Mouse (Mus musculus): ENCODE data around the gene Cep19. TPM values are rescaled to one million over a fixed set of nuclear protein-coding genes. Genes with fewer than 3 reads are reported as not detected.

Cep19 gene
- total and polyA plus RNA-seq, 3 experiments: 7.1 to 8.7 TPM; not detected in 1

DNA sequence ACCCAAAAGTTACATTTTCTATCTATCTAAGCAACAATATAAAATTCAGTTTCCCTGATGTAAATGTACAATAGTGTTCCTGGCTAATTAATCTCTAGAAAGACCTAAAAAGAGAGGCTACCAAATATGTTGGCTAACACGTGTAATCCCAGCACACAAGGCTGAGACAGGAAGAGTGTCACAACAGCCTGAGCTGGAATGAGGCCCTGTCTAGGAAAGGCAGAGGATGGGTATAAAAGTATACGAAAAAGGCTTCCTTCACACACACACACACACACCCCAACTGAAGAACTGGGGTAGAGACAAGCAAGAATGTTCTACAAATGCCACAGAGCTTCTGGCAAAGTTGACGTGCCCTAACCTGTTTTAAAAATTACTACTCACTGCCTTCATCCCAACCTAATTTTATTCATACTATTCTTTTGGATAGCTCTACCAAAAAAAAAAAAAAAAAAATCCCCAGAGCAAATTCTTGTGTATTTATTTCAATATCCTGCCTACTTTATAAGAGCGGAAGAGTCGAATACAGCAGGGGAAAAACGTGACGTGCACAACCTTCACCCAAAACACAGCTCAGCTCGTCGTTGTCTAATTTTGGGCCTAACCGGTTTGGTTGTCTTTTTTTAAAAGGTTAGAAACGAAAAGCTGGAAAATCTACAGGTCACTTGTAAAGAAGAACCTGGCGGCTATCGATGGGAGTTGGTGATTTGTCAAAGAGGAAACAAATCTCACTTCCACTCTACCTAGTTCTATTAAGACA lies 21.8 kb upstream of the Cep19 start:
- DNase-seq (ENCODE audit: low read depth, low spot score): peak; percentile 39
- Histone ChIP-seq H3K4me3 (ENCODE audit: control insufficient read depth in 1 of 2, insufficient read depth in 1 of 2, low read depth in 2 of 2, low read length in 2 of 2) (peak overlapping the region; percentile 89 to 99), H3K79me2 (ENCODE audit: control insufficient read depth, insufficient read depth, low read length, poor library complexity) (peaks cover 52% of the 10 kb centered on the region), H3K4me1 (ENCODE audit: control insufficient read depth in 1 of 2, insufficient read depth in 2 of 2, low read length in 2 of 2) (peaks cover 10 to 11% of the 10 kb centered on the region in 2 experiments), H3K27me3 (ENCODE audit: control insufficient read depth in 1 of 2, insufficient read depth in 2 of 2, low read length in 2 of 2) (no peaks in the 10 kb centered on the region), H3K27ac (ENCODE audit: control insufficient read depth, low read depth, low read length) (peak overlapping the region; percentile 80), H3K9me3 (replicated peaks; ENCODE audit: insufficient read depth, low read length) (no peaks in the 10 kb centered on the region), H3K9ac (ENCODE audit: control insufficient read depth, low read depth, low read length, poor library complexity, severe bottlenecking) (peak overlapping the region; percentile 97), H3K36me3 (ENCODE audit: control insufficient read depth in 1 of 2, insufficient read depth in 2 of 2, low read length in 2 of 2) (peaks cover 0 to 23% of the 10 kb centered on the region in 2 experiments; a peak in 3 of 4 replicates)
- no peak for TF ChIP-seq CTCF (IDR thresholded peaks at IDR 0.05 in 2 of 3, conservative IDR thresholded peaks at IDR 0.05 in 1 of 3; ENCODE audit: control insufficient read depth in 1 of 3, insufficient read depth in 1 of 3, low read depth in 2 of 3, low read length in 3 of 3, poor library complexity in 1 of 3, severe bottlenecking in 1 of 3)
- peak; percentile 45; the same call in 1 of the 2 replicates for TF ChIP-seq BHLHE40 (IDR thresholded peaks at IDR 0.05; ENCODE audit: borderline replicate concordance, low read depth, low read length)

DNA sequence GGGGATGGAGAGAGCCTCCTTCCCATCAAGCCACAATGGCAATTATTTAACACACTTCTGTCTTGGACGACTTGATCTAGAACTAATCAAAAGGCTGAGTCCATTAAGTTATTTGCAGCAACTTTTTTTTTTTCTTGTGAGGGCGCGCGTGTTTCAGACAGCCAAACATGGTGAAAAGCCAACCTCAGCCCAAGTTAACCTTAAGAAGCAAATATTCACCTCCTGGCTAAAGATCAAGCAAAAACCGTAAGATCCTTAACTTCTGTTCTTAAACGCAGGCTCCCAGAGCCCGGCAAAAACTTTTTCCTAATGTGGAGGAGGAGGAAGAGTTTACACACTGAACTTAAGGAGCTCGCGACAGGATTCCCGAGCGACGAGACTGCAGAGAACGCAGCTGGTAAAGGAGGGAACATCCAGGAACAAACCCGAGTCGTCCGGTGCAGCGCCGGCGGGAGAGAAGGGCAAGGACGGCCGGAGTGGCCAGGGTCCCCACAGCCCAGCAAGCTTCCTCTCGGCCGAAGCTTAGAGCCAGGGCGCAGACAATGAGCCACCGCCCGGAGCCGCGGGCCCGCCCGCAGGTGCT lies 21.1 kb upstream of the Cep19 start:
- Histone ChIP-seq H3K9ac (ENCODE audit: control insufficient read depth, low read depth, low read length, poor library complexity, severe bottlenecking) (peak overlapping the region; percentile 97), H3K27me3 (ENCODE audit: control insufficient read depth in 1 of 2, insufficient read depth in 2 of 2, low read length in 2 of 2) (no peaks in the 10 kb centered on the region), H3K4me3 (ENCODE audit: control insufficient read depth in 1 of 2, insufficient read depth in 1 of 2, low read depth in 2 of 2, low read length in 2 of 2) (peak overlapping the region; percentile 89 to 99), H3K36me3 (ENCODE audit: control insufficient read depth in 1 of 2, insufficient read depth in 2 of 2, low read length in 2 of 2) (peaks cover 0 to 23% of the 10 kb centered on the region in 2 experiments; a peak in 2 of 4 replicates), H3K27ac (ENCODE audit: control insufficient read depth, low read depth, low read length) (peak overlapping the region; percentile 80), H3K4me1 (ENCODE audit: control insufficient read depth in 1 of 2, insufficient read depth in 2 of 2, low read length in 2 of 2) (peaks cover 10 to 11% of the 10 kb centered on the region in 2 experiments), H3K9me3 (replicated peaks; ENCODE audit: insufficient read depth, low read length) (no peaks in the 10 kb centered on the region), H3K79me2 (ENCODE audit: control insufficient read depth, insufficient read depth, low read length, poor library complexity) (peaks cover 46% of the 10 kb centered on the region)
- peak; percentile 76 for DNase-seq (ENCODE audit: low read depth, low spot score)
- TF ChIP-seq TCF12 (IDR thresholded peaks at IDR 0.05; ENCODE audit: low read depth, low read length) (0 out of 2 replicates have a peak, but pooled peaks have one; percentile 6), ETS1 (IDR thresholded peaks at IDR 0.05; ENCODE audit: low read depth, low read length) (no peak), SIN3A (IDR thresholded peaks at IDR 0.05; ENCODE audit: low read length) (peak; percentile 50), MXI1 (IDR thresholded peaks at IDR 0.05; ENCODE audit: low read depth, low read length) (peak; percentile 65), ZKSCAN1 (IDR thresholded peaks at IDR 0.05; ENCODE audit: low read depth, low read length) (no peak), MEF2A (IDR thresholded peaks at IDR 0.05; ENCODE audit: extremely low read depth, insufficient replicate concordance, low read depth, low read length, poor library complexity, severe bottlenecking) (no peak)

DNA sequence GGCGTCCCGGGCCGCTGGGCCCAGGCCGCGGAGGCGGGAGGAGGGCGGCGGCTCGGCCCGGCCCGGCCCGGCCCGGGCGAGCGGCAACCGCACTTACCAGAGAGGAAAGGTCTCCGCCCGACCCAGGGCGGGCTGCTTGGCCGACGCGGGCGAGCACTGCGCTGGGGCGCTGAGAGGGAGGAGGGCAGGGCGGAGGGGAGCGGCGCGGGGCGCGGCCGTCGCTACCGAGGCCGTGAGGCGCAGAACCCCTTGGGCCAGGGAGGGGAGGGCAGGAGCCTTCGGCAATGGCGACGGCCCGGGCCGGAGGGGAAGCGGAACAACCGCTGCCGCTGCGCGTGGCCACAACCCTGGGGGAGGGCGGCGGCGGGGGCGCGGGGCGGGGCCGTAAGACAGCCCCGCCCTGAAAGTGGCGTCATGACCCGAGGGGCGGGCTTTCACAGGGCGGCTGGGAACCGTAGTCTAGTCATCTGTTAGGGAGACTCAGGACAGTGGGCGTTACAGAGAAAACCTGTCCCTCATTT lies 20.5 kb upstream of the Cep19 start, which contains the start of gene Pak2:
TSS of gene Pak2 (minus strand) at position 352 of the 521 bp plus-strand sequence.
- Histone ChIP-seq H3K27me3 (ENCODE audit: control insufficient read depth in 1 of 2, insufficient read depth in 2 of 2, low read length in 2 of 2) (no peaks in the 10 kb centered on the region), H3K4me3 (ENCODE audit: control insufficient read depth in 1 of 2, insufficient read depth in 1 of 2, low read depth in 2 of 2, low read length in 2 of 2) (peak within 1 kb of the TSS; percentile 89 to 99), H3K9ac (ENCODE audit: control insufficient read depth, low read depth, low read length, poor library complexity, severe bottlenecking) (peak within 1 kb of the TSS; percentile 97), H3K4me1 (ENCODE audit: control insufficient read depth in 1 of 2, insufficient read depth in 2 of 2, low read length in 2 of 2) (peaks cover 9 to 11% of the 10 kb centered on the region in 2 experiments), H3K9me3 (replicated peaks; ENCODE audit: insufficient read depth, low read length) (no peaks in the 10 kb centered on the region), H3K79me2 (ENCODE audit: control insufficient read depth, insufficient read depth, low read length, poor library complexity) (peaks cover 41% of the 10 kb centered on the region), H3K27ac (ENCODE audit: control insufficient read depth, low read depth, low read length) (peak within 1 kb of the TSS; percentile 80), H3K36me3 (ENCODE audit: control insufficient read depth in 1 of 2, insufficient read depth in 2 of 2, low read length in 2 of 2) (peaks cover 0 to 21% of the 10 kb centered on the region in 2 experiments; a peak in 2 of 4 replicates)
- DNase-seq (ENCODE audit: low read depth, low spot score): peak; percentile 88
- TF ChIP-seq SMC3 (IDR thresholded peaks at IDR 0.05; ENCODE audit: low read depth, low read length) (no peak), MYB (IDR thresholded peaks at IDR 0.05; ENCODE audit: low read depth, low read length) (no peak), NELFE (IDR thresholded peaks at IDR 0.05; ENCODE audit: low read depth, low read length) (peak; percentile 88), TBP (IDR thresholded peaks at IDR 0.05; ENCODE audit: low read depth, low read length) (peak; percentile 49; the same call in 1 of the 2 replicates), MAFK (IDR thresholded peaks at IDR 0.05; ENCODE audit: borderline replicate concordance, low read depth, low read length) (no peak), ZNF384 (IDR thresholded peaks at IDR 0.05; ENCODE audit: low read depth, low read length) (no peak), RAD21 (IDR thresholded peaks at IDR 0.05; ENCODE audit: low read depth, low read length) (no peak), NRF1 (IDR thresholded peaks at IDR 0.05; ENCODE audit: insufficient read depth, low read depth, low read length, poor library complexity, severe bottlenecking) (peak; percentile 43; the same call in 1 of the 2 replicates), ZMIZ1 (IDR thresholded peaks at IDR 0.05; ENCODE audit: low read depth, low read length) (peak; percentile 83), MEF2A (IDR thresholded peaks at IDR 0.05; ENCODE audit: extremely low read depth, insufficient replicate concordance, low read depth, low read length, poor library complexity, severe bottlenecking) (no peak), USF1 (IDR thresholded peaks at IDR 0.05; ENCODE audit: low read depth, low read length) (no peak), GABPA (IDR thresholded peaks at IDR 0.05; ENCODE audit: low read depth, low read length) (no peak), ETS1 (IDR thresholded peaks at IDR 0.05; ENCODE audit: low read depth, low read length) (no peak), E2F4 (IDR thresholded peaks at IDR 0.05; ENCODE audit: borderline replicate concordance, low read depth, low read length) (no peak), UBTF (IDR thresholded peaks at IDR 0.05; ENCODE audit: borderline replicate concordance, insufficient read depth, low read depth, low read length) (no peak)
